Mouse (Mus musculus) bone marrow macrophage, adult 2 months (primary cell): Measurements from ENCODE around the gene Gstp3.

Experiments
- CTCF ChIP-seq: IDR thresholded peaks from 2 replicates; pipeline ENCODE4 v1.5.1; 2012; ENCODE audit warnings: low read depth, mild to moderate bottlenecking, low read length, moderate library complexity
- POLR2A ChIP-seq: IDR thresholded peaks from 2 replicates; pipeline ENCODE4 v1.6.1; 2012; ENCODE audit warnings: mild to moderate bottlenecking, low read depth, low read length, borderline replicate concordance

DNA sequence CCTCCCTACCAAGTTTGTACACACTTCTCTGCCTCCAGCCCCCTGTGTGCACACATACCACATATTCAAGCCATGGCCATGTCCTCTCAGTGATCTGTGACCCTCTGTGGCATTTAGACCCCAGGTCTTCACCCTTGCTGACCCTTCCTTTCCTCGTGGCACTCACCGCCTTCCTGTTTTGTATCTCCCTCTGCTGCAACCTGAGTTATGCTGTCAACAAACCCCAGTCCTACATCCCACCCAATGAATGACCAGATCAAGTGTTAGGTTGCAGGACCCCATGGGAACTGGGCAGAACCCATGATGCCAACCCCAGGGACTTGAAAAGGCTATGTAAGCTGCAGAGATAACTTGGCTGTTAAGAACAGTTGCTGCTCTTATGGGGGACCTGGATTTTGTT, 42.7 kb upstream of the Gstp3 start:
- TF ChIP-seq POLR2A, result no peak
- no peak for TF ChIP-seq CTCF
